Comparison of ENCODE assay signal across 8 mouse cellular contexts in the genomic region with DNA sequence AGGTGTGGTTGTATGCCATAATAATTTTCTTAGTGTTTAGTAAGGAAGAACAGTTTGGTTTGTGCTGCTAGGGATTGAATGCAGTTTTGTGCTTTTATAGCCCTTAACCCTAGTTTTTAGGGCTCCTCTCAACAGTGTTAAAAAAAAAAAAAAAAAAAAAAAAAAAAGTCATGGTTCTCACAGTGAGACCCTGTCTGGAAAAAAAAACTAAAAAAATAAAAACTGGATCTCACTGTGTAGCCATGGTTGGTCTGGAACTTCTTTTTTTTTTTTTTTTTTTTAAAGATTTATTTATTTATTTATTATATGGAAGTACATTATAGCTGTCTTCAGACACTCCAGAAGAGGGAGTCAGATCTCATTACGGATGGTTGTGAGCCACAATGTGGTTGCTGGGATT. TPM values are rescaled to one million over a fixed set of nuclear protein-coding genes. Genes with fewer than 3 reads are reported as not detected.
DNase-seq lines count a peak whose midpoint lies in the region; ATAC-seq and TF ChIP-seq lines count a peak whose summit lies in the region.
"Not testable (repeated sequence)": the region's sequence is repeated elsewhere in the genome, so short reads cannot be mapped to it uniquely, and the experiment has no call there.

No protein-coding gene starts in this region.

- peak overlapping the region; percentile 78; the same call in 1 of the 2 replicates for H3K4me3 ChIP-seq in G1E (ENCODE audit: low read depth, low read length)
- H3K4me3 ChIP-seq in embryonic fibroblast, embryonic 13.5 days (ENCODE audit: insufficient read depth, low read length): peak overlapping the region; percentile 28; the same call in 1 of the 2 replicates
- H3K4me3 ChIP-seq in heart, embryonic 13.5 days; hindbrain, embryonic 15.5 days; limb, embryonic 15.5 days; liver, embryonic 16.5 days (ENCODE audit: low read depth, low read length); midbrain, embryonic 12.5 days; stomach, embryonic 16.5 days (replicated peaks; ENCODE audit: low read length): not testable (repeated sequence)

- H3K9ac ChIP-seq in heart, embryonic 13.5 days: 0 out of 2 replicates have a peak overlapping the region, but pooled peaks have one; percentile 95
- not testable (repeated sequence) for H3K9ac ChIP-seq in hindbrain, embryonic 15.5 days; limb, embryonic 15.5 days; midbrain, embryonic 12.5 days (replicated peaks); stomach, embryonic 16.5 days (ENCODE audit: low read length)
- peak overlapping the region; percentile 96; the same call in 1 of the 2 replicates for H3K9ac ChIP-seq in liver, embryonic 16.5 days (ENCODE audit: low read depth, low read length)

- WGBS in heart, embryonic 13.5 days: 77% methylated on average over 1 of the region's 1 CpGs
- 81% methylated on average over 1 of the region's 1 CpGs for WGBS in hindbrain, embryonic 15.5 days
- WGBS in limb, embryonic 15.5 days: 73% methylated on average over 1 of the region's 1 CpGs
- WGBS in liver, embryonic 16.5 days (ENCODE audit: insufficient replicate concordance): 79% methylated on average over 1 of the region's 1 CpGs
- 86% methylated on average over 1 of the region's 1 CpGs for WGBS in midbrain, embryonic 12.5 days
- WGBS in stomach, embryonic 16.5 days: 69% methylated on average over 1 of the region's 1 CpGs

- H3K4me1 ChIP-seq in G1E (ENCODE audit: insufficient read depth, low read depth, low read length): peaks cover 15% of the 10 kb centered on the region
- not testable (repeated sequence) for H3K4me1 ChIP-seq in embryonic fibroblast, embryonic 13.5 days (ENCODE audit: control insufficient read depth, insufficient read depth, low read length); heart, embryonic 13.5 days; hindbrain, embryonic 15.5 days (replicated peaks); limb, embryonic 15.5 days; midbrain, embryonic 12.5 days; stomach, embryonic 16.5 days (ENCODE audit: control insufficient read depth, insufficient read depth, low read length)
- peaks cover 14% of the 10 kb centered on the region for H3K4me1 ChIP-seq in liver, embryonic 16.5 days (ENCODE audit: control insufficient read depth, low read depth, low read length)

- peaks cover 19% of the 10 kb centered on the region for H3K36me3 ChIP-seq in G1E (replicated peaks)
- not testable (repeated sequence) for H3K36me3 ChIP-seq in heart, embryonic 13.5 days; hindbrain, embryonic 15.5 days; limb, embryonic 15.5 days; liver, embryonic 16.5 days (ENCODE audit: control insufficient read depth, insufficient read depth); midbrain, embryonic 12.5 days; stomach, embryonic 16.5 days (ENCODE audit: control insufficient read depth, insufficient read depth, low read length)

- not testable (repeated sequence) for TF ChIP-seq POLR2A in embryonic fibroblast, embryonic 13.5 days (IDR thresholded peaks at IDR 0.05; ENCODE audit: low read depth, low read length)

- H3K27me3 ChIP-seq in G1E (ENCODE audit: insufficient read depth, low read length); heart, embryonic 13.5 days (replicated peaks); hindbrain, embryonic 15.5 days; limb, embryonic 15.5 days; liver, embryonic 16.5 days (ENCODE audit: control insufficient read depth, insufficient read depth, low read depth, low read length); midbrain, embryonic 12.5 days; stomach, embryonic 16.5 days (ENCODE audit: control insufficient read depth, insufficient read depth, low read length): not testable (repeated sequence)

- H3K9me3 ChIP-seq in G1E (replicated peaks); heart, embryonic 13.5 days; hindbrain, embryonic 15.5 days; limb, embryonic 15.5 days; liver, embryonic 16.5 days (replicated peaks; ENCODE audit: control insufficient read depth, low read length); midbrain, embryonic 12.5 days; stomach, embryonic 16.5 days (replicated peaks; ENCODE audit: control insufficient read depth, low read length): not testable (repeated sequence)

- TF ChIP-seq CTCF in G1E (IDR thresholded peaks at IDR 0.05; ENCODE audit: low read depth, low read length); embryonic fibroblast, embryonic 13.5 days (IDR thresholded peaks at IDR 0.05; ENCODE audit: borderline replicate concordance, insufficient read depth, low read length): not testable (repeated sequence)

- not testable (repeated sequence) for H3K27ac ChIP-seq in embryonic fibroblast, embryonic 13.5 days (ENCODE audit: insufficient read depth, low read length); heart, embryonic 13.5 days (replicated peaks); hindbrain, embryonic 15.5 days (replicated peaks); limb, embryonic 15.5 days; liver, embryonic 16.5 days (ENCODE audit: low read length); midbrain, embryonic 12.5 days (replicated peaks); stomach, embryonic 16.5 days (ENCODE audit: low read length)

- ATAC-seq in G1E (ENCODE audit: extremely low read depth, insufficient number of reproducible peaks, low FRiP score, poor library complexity, severe bottlenecking); heart, embryonic 13.5 days (ENCODE audit: extremely low read depth, insufficient number of reproducible peaks, low FRiP score, low TSS enrichment); hindbrain, embryonic 15.5 days (ENCODE audit: low FRiP score, low read depth); limb, embryonic 15.5 days (ENCODE audit: insufficient number of reproducible peaks, low FRiP score, low TSS enrichment, low read depth); liver, embryonic 16.5 days (ENCODE audit: low read depth); midbrain, embryonic 12.5 days (ENCODE audit: low FRiP score, low read depth); stomach, embryonic 16.5 days (ENCODE audit: insufficient read depth, low FRiP score): not testable (repeated sequence)

- peak overlapping the region; percentile 87 for H3K4me2 ChIP-seq in heart, embryonic 13.5 days
- peak overlapping the region; percentile 62; the same call in 1 of the 2 replicates for H3K4me2 ChIP-seq in hindbrain, embryonic 15.5 days
- H3K4me2 ChIP-seq in limb, embryonic 15.5 days: peak overlapping the region; percentile 57; the same call in 1 of the 2 replicates
- H3K4me2 ChIP-seq in liver, embryonic 16.5 days (ENCODE audit: low read depth, low read length): peak overlapping the region; percentile 99; the same call in 1 of the 2 replicates
- peak overlapping the region; percentile 60; the same call in 1 of the 2 replicates for H3K4me2 ChIP-seq in midbrain, embryonic 12.5 days (replicated peaks)
- 0 out of 2 replicates have a peak overlapping the region, but pooled peaks have one; percentile 67 for H3K4me2 ChIP-seq in stomach, embryonic 16.5 days (ENCODE audit: low read depth, low read length)

- not testable (repeated sequence) for DNase-seq in G1E (ENCODE audit: low spot score)

RNA-seq across cellular contexts. Expression of a gene that starts 2.2 kb away (rescaled TPM):
- total RNA-seq in G1E (2014; fragmentation: Nextera tagmentation) (74.2 and 76.4 TPM in 2 replicates), G1E (2017) (58.2 and 64.6 TPM in 2 replicates)
- polyA plus RNA-seq in G1E (2012): 7.4 and 10.5 TPM in 2 replicates
- 151 and 162 TPM in 2 replicates for polyA plus RNA-seq in embryonic fibroblast, embryonic 13.5 days (2011; ENCODE audit: insufficient read length, low read depth, missing spikeins)
- 7.2 and 7.7 TPM in 2 replicates for polyA plus RNA-seq in heart, embryonic 13.5 days (2015; fragmentation: Nextera tagmentation; extraction: Ambion mirVana)
- 6.6 and 6.8 TPM in 2 replicates for polyA plus RNA-seq in hindbrain, embryonic 15.5 days (2015; fragmentation: Nextera tagmentation; extraction: Ambion mirVana)
- 14.3 and 16.6 TPM in 2 replicates for polyA plus RNA-seq in limb, embryonic 15.5 days (2015; fragmentation: Nextera tagmentation; extraction: Ambion mirVana)
- 5.5 and 5.6 TPM in 2 replicates for polyA plus RNA-seq in liver, embryonic 16.5 days (2015; fragmentation: Nextera tagmentation; extraction: Ambion mirVana)
- polyA plus RNA-seq in midbrain, embryonic 12.5 days (2016; fragmentation: Nextera tagmentation; extraction: Ambion mirVana): 7.5 and 7.6 TPM in 2 replicates
- 14.0 and 16.2 TPM in 2 replicates for polyA plus RNA-seq in stomach, embryonic 16.5 days (2015; fragmentation: Nextera tagmentation; extraction: Ambion mirVana)

RNA-seq across cellular contexts. Expression of a gene that starts 13.0 kb away (rescaled TPM):
- 189 and 203 TPM in 2 replicates for total RNA-seq in G1E (2014; fragmentation: Nextera tagmentation)
- total RNA-seq in G1E (2017): 50.5 and 62.7 TPM in 2 replicates
- 27.2 and 33.2 TPM in 2 replicates for polyA plus RNA-seq in G1E (2012)
- polyA plus RNA-seq in embryonic fibroblast, embryonic 13.5 days (2011; ENCODE audit: insufficient read length, low read depth, missing spikeins): 199 and 206 TPM in 2 replicates
- polyA plus RNA-seq in heart, embryonic 13.5 days (2015; fragmentation: Nextera tagmentation; extraction: Ambion mirVana): 129 and 138 TPM in 2 replicates
- polyA plus RNA-seq in hindbrain, embryonic 15.5 days (2015; fragmentation: Nextera tagmentation; extraction: Ambion mirVana): 643 and 672 TPM in 2 replicates
- polyA plus RNA-seq in limb, embryonic 15.5 days (2015; fragmentation: Nextera tagmentation; extraction: Ambion mirVana): 122 and 129 TPM in 2 replicates
- polyA plus RNA-seq in liver, embryonic 16.5 days (2015; fragmentation: Nextera tagmentation; extraction: Ambion mirVana): 59.7 and 63.8 TPM in 2 replicates
- 481 and 529 TPM in 2 replicates for polyA plus RNA-seq in midbrain, embryonic 12.5 days (2016; fragmentation: Nextera tagmentation; extraction: Ambion mirVana)
- 132 and 139 TPM in 2 replicates for polyA plus RNA-seq in stomach, embryonic 16.5 days (2015; fragmentation: Nextera tagmentation; extraction: Ambion mirVana)
